Mouse (Mus musculus): ENCODE measurements at regions not wholly inside any gene's neighbourhood (a gene's known extent, or its start where the extent isn't known, plus 50 kb on each side); places are given as distances from the start of the nearest gene placed in this dataset.

- Histone ChIP-seq H3K4me1 (peaks cover 16% of the 10 kb centered on the region), H3K9me3 (no peaks in the 10 kb centered on the region), H3K27ac (peak overlapping the region; percentile 37), H3K4me3 (no peak overlapping the region), H3K27me3 (ENCODE audit: insufficient read depth, poor library complexity, severe bottlenecking) (no peaks in the 10 kb centered on the region), H3K36me3 (no peaks in the 10 kb centered on the region)
- DNase-seq (ENCODE audit: low spot score), result no peak
- 66% methylated on average over 18 of the region's 18 CpGs for WGBS
Observed at GRCm38 (mm10) chr5:64679996-64680625, 123.1 kb upstream of the Klf3 start.

GRCm38 (mm10) chr5:64681161-64681560, 122.0 kb upstream of the Klf3 start:
- H3K9me3 ChIP-seq, result no peaks in the 10 kb centered on the region
- no peaks in the 10 kb centered on the region for H3K36me3 ChIP-seq
- 82% methylated on average over 5 of the region's 5 CpGs for WGBS
- H3K27ac ChIP-seq, result no peak overlapping the region
- DNase-seq (ENCODE audit: low spot score), result no peak
- H3K4me3 ChIP-seq, result no peak overlapping the region
- H3K4me1 ChIP-seq, result peaks cover 20% of the 10 kb centered on the region
- no peaks in the 10 kb centered on the region for H3K27me3 ChIP-seq (ENCODE audit: insufficient read depth, poor library complexity, severe bottlenecking)

GRCm38 (mm10) chr5:64682326-64682845, 120.8 kb upstream of the Klf3 start:
- WGBS, result 61% methylated on average over 7 of the region's 7 CpGs
- Histone ChIP-seq H3K27me3 (ENCODE audit: insufficient read depth, poor library complexity, severe bottlenecking) (no peaks in the 10 kb centered on the region), H3K36me3 (no peaks in the 10 kb centered on the region), H3K4me1 (peaks cover 20% of the 10 kb centered on the region), H3K4me3 (no peak overlapping the region), H3K27ac (0 out of 2 replicates have a peak overlapping the region, but pooled peaks have one; percentile 22), H3K9me3 (no peaks in the 10 kb centered on the region)
- no peak for DNase-seq (ENCODE audit: low spot score)

- H3K4me1 ChIP-seq, result peaks cover 20% of the 10 kb centered on the region
- no peaks in the 10 kb centered on the region for H3K36me3 ChIP-seq
- H3K4me3 ChIP-seq, result no peak overlapping the region
- no peak overlapping the region for H3K27ac ChIP-seq
- H3K9me3 ChIP-seq, result no peaks in the 10 kb centered on the region
- H3K27me3 ChIP-seq (ENCODE audit: insufficient read depth, poor library complexity, severe bottlenecking), result no peaks in the 10 kb centered on the region
- DNase-seq (ENCODE audit: low spot score), result no peak
- WGBS, result 69% methylated on average over 4 of the region's 4 CpGs
Observed at GRCm38 (mm10) chr5:64683419-64683818, 119.8 kb upstream of the Klf3 start.

- no peak for DNase-seq (ENCODE audit: low spot score)
- no peaks in the 10 kb centered on the region for H3K9me3 ChIP-seq
- 68% methylated on average over 5 of the region's 5 CpGs for WGBS
- no peaks in the 10 kb centered on the region for H3K36me3 ChIP-seq
- no peaks in the 10 kb centered on the region for H3K27me3 ChIP-seq (ENCODE audit: insufficient read depth, poor library complexity, severe bottlenecking)
- no peak overlapping the region for H3K4me3 ChIP-seq
- peaks cover 20% of the 10 kb centered on the region for H3K4me1 ChIP-seq
- H3K27ac ChIP-seq, result no peak overlapping the region
Observed at GRCm38 (mm10) chr5:64684275-64684674, 118.9 kb upstream of the Klf3 start.

- Histone ChIP-seq H3K27me3 (ENCODE audit: insufficient read depth, poor library complexity, severe bottlenecking) (no peaks in the 10 kb centered on the region), H3K27ac (peak overlapping the region; percentile 18; the same call in 1 of the 2 replicates), H3K4me3 (no peak overlapping the region), H3K36me3 (no peaks in the 10 kb centered on the region), H3K9me3 (no peaks in the 10 kb centered on the region), H3K4me1 (peaks cover 14% of the 10 kb centered on the region)
- WGBS, result 84% methylated on average over 7 of the region's 7 CpGs
- DNase-seq (ENCODE audit: low spot score), result no peak
Observed at GRCm38 (mm10) chr5:64690148-64690547, 113.0 kb upstream of the Klf3 start.

GRCm38 (mm10) chr5:64691406-64692100, 111.6 kb upstream of the Klf3 start:
- peaks cover 10% of the 10 kb centered on the region for H3K4me1 ChIP-seq
- H3K9me3 ChIP-seq, result no peaks in the 10 kb centered on the region
- whole genome bisulfite sequencing, result 85% methylated on average over 8 of the region's 8 CpGs
- H3K4me3 ChIP-seq, result no peak overlapping the region
- H3K27ac ChIP-seq, result no peak overlapping the region
- no peaks in the 10 kb centered on the region for H3K27me3 ChIP-seq (ENCODE audit: insufficient read depth, poor library complexity, severe bottlenecking)
- no peaks in the 10 kb centered on the region for H3K36me3 ChIP-seq
- DNase-seq (ENCODE audit: low spot score), result no peak

- peaks cover 10% of the 10 kb centered on the region for H3K4me1 ChIP-seq
- no peaks in the 10 kb centered on the region for H3K27me3 ChIP-seq (ENCODE audit: insufficient read depth, poor library complexity, severe bottlenecking)
- 75% methylated on average over 11 of the region's 11 CpGs for WGBS
- H3K4me3 ChIP-seq, result no peak overlapping the region
- no peaks in the 10 kb centered on the region for H3K36me3 ChIP-seq
- no peak for DNase-seq (ENCODE audit: low spot score)
- no peaks in the 10 kb centered on the region for H3K9me3 ChIP-seq
- H3K27ac ChIP-seq, result no peak overlapping the region
Observed at GRCm38 (mm10) chr5:64692335-64692734, 110.9 kb upstream of the Klf3 start.

- Histone ChIP-seq H3K36me3 (no peaks in the 10 kb centered on the region), H3K9me3 (no peaks in the 10 kb centered on the region), H3K27ac (no peak overlapping the region), H3K4me3 (no peak overlapping the region), H3K27me3 (ENCODE audit: insufficient read depth, poor library complexity, severe bottlenecking) (no peaks in the 10 kb centered on the region), H3K4me1 (peaks cover 10% of the 10 kb centered on the region)
- no peak for DNase-seq (ENCODE audit: low spot score)
- 59% methylated on average over 8 of the region's 8 CpGs for WGBS
Observed at GRCm38 (mm10) chr5:64693616-64694015, 109.6 kb upstream of the Klf3 start.

- peaks cover 10% of the 10 kb centered on the region for H3K4me1 ChIP-seq
- no peaks in the 10 kb centered on the region for H3K36me3 ChIP-seq
- WGBS, result 86% methylated on average over 8 of the region's 8 CpGs
- no peak overlapping the region for H3K27ac ChIP-seq
- no peak overlapping the region for H3K4me3 ChIP-seq
- DNase-seq (ENCODE audit: low spot score), result no peak
- H3K9me3 ChIP-seq, result no peaks in the 10 kb centered on the region
- H3K27me3 ChIP-seq (ENCODE audit: insufficient read depth, poor library complexity, severe bottlenecking), result no peaks in the 10 kb centered on the region
Observed at GRCm38 (mm10) chr5:64694606-64695005, 108.6 kb upstream of the Klf3 start.

GRCm38 (mm10) chr5:64696099-64696498, 107.1 kb upstream of the Klf3 start:
- Histone ChIP-seq H3K27me3 (ENCODE audit: insufficient read depth, poor library complexity, severe bottlenecking) (no peaks in the 10 kb centered on the region), H3K4me3 (no peak overlapping the region), H3K9me3 (no peaks in the 10 kb centered on the region), H3K4me1 (peaks cover 10% of the 10 kb centered on the region), H3K36me3 (no peaks in the 10 kb centered on the region), H3K27ac (no peak overlapping the region)
- 87% methylated on average over 14 of the region's 14 CpGs for WGBS
- no peak for DNase-seq (ENCODE audit: low spot score)

GRCm38 (mm10) chr5:64697466-64697865, 105.7 kb upstream of the Klf3 start:
- 81% methylated on average over 5 of the region's 5 CpGs for WGBS
- Histone ChIP-seq H3K27me3 (ENCODE audit: insufficient read depth, poor library complexity, severe bottlenecking) (no peaks in the 10 kb centered on the region), H3K9me3 (no peaks in the 10 kb centered on the region), H3K4me3 (no peak overlapping the region), H3K36me3 (no peaks in the 10 kb centered on the region), H3K4me1 (peaks cover 19% of the 10 kb centered on the region), H3K27ac (no peak overlapping the region)
- DNase-seq (ENCODE audit: low spot score), result no peak

- H3K27me3 ChIP-seq (ENCODE audit: insufficient read depth, poor library complexity, severe bottlenecking), result no peaks in the 10 kb centered on the region
- no peaks in the 10 kb centered on the region for H3K36me3 ChIP-seq
- no peak for DNase-seq (ENCODE audit: low spot score)
- H3K27ac ChIP-seq, result no peak overlapping the region
- no peak overlapping the region for H3K4me3 ChIP-seq
- WGBS, result 79% methylated on average over 6 of the region's 6 CpGs
- H3K9me3 ChIP-seq, result no peaks in the 10 kb centered on the region
- H3K4me1 ChIP-seq, result peaks cover 22% of the 10 kb centered on the region
Observed at GRCm38 (mm10) chr5:64698458-64699116, 104.6 kb upstream of the Klf3 start.
